Mouse (Mus musculus): ENCODE measurements around the gene Galk1.

Galk1 gene

DNA sequence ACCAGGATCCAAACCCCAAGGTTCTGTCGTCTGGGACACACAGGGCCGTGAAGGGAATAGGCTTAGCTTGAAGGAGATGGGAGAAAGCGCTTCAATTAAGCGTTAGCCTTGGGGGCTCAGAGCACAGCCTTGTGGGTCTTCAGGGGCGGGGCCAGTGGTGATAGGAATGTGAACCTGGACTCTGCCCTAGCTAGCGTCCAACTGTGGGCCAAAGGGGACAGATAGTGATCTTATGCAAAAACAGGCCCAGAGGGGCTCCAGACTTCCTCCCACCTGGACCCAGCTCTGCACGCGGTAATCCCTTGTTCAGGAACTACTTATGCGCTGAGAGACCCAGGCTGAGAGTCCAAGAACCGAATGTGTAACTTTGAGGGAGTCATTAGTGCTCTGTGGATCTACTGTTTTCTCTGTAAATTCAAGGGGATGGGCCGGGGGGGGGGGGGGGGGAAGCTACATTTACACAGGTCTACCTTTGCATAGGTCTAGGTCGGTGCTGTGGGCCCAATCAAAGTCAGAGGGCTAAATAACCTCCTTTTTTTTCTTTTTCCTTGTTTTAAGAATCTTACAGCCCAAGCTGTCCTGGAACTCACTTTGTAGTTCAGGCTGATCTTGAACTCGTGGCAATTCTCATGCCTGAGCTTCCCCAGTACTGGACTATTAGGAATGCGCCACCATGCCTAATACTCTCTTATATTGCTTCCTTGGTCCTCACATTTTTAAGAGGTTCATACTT is 824 bp downstream of the Galk1 start:
- no peak for DNase-seq (ENCODE audit: low spot score)

DNA sequence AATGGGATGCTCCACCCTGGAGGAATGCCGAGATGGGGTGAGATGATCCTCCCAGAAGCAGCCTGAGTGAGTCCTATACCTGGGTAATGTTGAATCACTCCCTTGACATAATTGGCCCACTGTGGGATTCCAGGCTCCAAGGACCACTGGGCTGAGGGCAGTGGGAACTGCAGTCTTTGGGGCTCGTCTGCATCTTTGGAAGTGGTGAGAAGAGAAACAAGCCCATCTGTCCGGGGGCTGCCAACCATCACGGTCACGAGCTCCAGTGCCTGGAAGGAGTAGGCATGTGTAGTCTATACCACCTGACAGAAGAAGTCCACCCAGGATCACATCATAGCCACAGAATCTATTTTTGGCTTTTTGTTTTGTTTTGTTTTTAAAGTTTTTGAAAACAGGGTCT is 1.6 kb downstream of the Galk1 start:
- DNase-seq (ENCODE audit: low spot score), result no peak

DNA sequence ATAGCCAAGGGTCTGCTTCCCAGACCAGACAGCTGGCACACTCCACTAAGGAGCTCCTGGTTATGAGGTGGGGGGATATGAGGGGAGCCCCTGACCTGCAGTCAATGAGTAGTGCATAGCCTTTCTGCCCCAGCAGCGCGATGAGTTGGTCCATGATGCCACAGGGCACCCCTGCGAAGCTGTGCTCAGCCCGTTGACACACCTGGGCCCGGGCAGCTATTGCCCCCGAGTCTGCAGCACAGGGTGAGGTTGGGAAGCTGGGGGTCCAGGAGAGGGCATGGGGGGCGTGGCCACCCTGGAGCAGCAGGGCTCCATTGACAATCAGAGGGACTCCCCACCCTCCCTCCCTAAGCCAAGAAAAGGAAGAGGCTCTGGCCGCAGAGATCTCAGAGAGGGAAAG is 2.4 kb downstream of the Galk1 start:
- no peak for DNase-seq (ENCODE audit: low spot score)

DNA sequence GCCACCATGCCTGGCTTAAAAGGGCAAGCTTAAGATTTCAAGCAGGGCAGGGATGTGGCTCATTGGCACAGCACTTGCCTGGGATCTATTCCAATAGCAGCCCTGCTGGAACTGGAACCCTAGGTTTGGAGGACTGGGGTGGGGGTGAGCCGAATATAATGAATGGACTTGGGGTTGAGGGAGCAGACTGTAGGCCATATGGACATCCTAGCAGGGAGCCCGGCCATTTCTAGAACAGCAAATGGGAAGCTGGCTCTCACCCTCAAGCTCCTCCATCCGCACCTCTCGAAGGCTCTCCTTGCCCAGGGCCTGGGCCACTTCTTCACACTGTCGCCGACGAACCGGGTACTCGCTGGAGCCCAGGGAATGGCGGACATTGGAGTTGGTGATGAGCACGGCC is 2.9 kb downstream of the Galk1 start:
- DNase-seq (ENCODE audit: low spot score), result no peak

DNA sequence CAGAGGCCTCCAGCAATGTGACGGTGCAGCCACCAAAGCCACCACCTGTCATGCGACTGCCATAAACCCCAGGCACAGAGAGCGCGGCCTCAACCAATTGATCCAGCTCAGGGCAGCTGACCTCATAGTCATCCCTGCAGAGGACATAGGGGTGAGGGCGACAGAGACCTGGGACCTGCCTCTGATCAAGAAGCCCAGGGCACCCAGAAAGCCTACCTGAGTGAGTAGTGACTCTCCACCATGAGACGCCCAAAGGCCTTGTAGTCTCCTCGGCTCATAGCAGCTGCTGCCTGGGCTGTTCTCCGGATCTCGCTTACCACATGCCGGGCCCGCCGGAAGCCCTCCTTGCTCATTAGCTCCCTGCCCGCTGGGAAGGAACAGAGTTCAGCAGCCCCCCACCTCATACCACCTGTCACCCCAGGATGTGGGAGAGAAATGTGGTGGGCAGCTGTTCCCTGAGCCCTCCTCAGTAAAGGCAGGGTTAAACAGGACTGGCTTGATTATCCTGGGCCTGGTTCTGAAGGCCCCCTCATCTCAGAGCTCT is 3.6 kb downstream of the Galk1 start:
- DNase-seq (ENCODE audit: low spot score), result no peak

DNA sequence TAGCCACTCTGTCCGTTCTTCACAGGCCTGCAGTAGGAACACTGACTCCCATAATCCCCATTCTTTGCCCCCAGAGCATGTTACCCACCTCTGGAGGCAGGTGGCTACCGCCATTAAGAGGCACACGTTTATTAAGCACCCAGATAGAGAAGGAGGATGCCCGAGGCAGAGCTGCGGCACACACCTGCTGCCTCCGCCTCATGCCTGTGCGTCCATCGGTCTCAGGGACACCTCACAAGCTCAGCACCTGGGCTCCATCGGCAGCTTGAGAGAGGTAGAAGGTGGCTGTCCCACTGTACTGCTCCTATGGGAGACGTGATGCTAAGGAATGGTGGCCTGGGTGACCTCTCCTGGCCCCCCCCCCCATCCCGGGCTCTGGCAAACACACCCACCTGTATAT is 4.1 kb downstream of the Galk1 start:
- no peak for DNase-seq (ENCODE audit: low spot score)

DNA sequence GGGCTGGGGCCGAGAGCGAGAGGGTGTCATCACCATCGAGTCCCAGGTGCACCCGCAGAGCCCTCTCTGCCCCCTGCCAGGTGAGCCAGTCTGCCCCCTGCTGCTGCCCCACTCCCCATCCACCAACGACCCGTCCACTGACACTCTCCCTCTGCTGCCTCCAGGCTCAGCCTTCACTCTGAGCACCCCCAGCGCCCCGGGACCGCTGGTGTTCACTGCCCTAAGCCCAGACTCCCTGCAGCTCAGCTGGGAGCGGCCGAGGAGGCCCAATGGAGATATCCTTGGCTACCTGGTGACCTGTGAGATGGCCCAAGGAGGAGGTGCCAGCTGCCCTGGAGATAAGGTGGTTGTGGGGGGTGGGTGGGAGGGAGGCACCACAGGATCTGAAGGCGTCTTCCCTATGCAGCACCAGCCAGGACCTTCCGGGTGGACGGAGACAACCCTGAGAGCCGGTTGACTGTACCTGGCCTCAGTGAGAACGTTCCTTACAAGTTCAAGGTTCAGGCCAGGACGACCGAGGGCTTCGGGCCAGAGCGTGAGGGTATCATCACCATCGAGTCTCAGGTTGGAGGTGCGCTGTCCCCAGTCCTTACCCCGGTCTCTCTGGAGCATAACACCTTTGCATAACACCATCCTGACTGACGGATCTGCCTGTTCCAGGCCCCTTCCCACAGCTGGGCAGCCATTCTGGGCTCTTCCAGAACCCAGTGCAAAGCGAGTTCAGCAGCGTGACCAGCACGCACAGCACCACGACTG is 5.2 kb downstream of the Galk1 start:
- no peak for DNase-seq (ENCODE audit: low spot score)

DNA sequence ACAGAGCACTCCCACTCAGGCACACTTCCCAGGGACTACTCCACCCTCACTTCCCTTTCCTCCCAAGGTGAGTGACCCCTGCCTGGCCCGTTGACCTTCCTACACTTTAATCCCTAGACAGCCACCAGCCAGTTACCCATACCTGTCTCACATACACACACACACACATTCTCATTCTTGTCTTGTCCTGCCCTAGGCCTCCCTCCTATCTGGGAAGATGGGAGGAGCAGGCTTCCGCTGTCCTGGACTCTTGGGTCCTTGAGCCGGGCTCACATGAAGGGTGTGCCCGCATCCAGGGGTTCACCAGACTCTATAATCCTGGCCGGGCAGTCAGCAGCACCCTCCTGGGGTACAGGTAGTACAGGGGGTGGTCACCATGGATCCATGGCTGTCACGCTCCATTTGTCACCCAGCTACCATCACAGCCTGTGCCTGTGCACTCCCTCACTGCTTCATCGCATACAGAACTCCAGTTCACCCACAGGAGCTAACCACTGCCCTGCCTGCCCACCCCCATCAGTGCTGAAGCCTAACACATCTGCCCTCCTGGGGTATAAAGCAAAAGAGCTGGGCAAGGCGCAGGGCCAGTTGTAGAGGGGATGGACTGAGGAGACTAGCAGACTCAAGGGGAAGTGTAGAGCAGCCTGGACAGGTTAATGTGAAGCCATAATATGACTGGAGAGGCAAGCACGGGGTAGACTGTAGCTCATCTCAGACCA is 6.7 kb downstream of the Galk1 start:
- DNase-seq (ENCODE audit: low spot score), result no peak

DNA sequence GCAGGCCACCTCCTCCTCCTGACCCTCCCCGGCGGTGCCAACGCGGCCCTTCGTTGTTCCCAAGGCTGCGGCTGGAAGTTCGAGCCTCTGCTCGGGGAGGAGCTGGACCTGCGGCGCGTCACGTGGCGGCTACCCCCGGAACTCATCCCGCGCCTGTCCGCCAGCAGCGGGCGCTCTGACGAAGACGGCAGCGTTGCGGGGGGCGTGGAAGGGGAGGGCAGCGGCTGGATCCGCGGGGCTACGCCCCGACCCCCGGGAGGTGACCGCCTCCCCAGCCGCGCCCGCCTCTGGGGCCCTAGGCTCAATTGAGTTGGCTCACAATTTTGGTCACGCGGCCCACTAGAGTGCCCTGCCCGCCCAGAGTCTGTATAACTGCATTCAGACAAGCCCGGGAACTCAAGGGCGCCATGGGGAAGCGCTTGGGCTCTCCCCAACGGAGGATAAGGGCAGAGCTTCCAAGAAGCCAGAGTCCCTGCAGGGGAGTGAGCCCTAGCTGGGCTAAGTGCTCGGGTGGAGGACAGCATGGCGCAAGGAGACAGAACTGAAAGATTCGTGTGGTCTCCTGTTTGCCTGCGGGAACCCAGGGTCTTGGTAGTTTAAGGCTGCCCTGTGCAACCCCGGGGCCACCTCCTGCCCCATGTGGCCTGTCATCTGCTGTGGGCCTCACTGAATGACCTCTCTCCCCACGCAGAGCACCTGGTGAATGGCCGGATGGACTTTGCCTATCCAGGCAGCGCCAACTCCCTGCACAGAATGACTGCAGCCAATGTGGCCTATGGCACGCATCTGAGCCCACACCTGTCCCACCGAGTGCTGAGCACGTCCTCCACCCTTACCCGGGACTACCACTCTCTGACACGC is 7.4 kb downstream of the Galk1 start:
- peak; percentile 79 for DNase-seq (ENCODE audit: low spot score)

DNA sequence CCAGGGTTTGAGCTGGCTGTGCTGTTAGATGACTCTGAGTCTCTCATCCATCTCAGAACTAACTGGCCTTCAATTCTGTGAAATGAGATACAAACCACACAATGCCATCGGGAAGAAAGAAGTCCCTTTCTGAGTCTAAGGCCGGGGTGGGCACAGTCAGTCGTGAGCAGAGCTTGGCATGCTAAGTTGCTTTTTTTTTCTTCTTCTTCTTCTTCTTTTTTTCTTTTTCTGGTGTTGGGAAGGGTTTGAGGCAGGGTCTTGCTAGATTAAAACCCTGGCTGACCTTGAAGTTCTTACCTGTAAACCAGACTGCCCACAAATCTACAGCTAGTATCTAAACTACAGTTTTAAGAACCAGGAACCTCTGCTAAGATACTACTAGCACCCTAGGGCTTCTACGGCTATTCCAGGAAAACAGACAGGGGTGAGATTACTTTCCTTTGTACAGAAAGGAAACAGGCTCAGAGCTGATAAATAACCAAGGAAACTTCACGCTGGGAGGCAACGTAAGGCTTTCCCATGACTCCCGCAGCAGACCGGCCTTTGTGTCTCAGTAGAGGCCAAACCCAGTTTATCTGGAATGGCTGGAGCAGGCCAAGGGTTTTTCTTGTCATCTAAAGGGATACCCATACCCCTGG is 8.2 kb downstream of the Galk1 start:
- DNase-seq (ENCODE audit: low spot score), result no peak

DNA sequence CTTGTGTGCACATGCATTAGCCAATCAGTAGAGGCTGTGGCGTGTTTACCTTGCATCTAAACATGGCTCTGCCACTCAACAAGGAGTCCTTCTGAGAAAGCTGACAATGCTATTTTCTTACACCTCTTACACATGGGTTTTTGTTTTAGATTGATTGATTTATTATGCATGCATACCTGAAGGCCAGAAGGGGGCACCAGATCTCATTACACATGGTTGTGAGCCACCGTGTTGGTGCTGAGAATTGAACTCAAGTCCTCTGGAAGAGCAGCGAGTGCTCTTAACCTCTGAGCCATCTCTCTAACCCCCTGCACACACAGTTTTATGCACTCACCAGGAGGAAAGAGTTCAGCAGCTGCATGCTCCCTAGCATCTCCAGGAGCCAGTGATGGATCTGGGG is 9.6 kb downstream of the Galk1 start:
- no peak for DNase-seq (ENCODE audit: low spot score)

DNA sequence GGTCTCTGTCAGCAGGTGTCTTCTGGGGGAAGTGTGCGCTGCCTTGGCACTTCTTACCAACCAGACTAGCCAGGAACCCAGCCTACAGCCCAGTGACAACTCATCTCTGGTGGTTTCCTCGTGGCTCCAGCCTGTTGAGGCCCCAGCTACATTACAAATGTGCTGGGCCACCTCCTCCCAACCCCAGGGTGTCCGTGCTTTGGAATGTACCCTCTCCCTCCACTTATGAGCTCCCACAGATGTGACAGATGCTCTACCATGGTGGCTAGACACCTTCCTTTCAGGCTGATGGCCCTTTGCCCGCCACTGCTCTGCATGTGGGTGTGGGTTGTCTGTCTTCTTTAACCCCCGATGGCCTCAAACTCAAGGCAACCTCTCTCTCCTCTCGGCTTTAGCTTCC is 10.8 kb downstream of the Galk1 start:
- DNase-seq (ENCODE audit: low spot score), result no peak

DNA sequence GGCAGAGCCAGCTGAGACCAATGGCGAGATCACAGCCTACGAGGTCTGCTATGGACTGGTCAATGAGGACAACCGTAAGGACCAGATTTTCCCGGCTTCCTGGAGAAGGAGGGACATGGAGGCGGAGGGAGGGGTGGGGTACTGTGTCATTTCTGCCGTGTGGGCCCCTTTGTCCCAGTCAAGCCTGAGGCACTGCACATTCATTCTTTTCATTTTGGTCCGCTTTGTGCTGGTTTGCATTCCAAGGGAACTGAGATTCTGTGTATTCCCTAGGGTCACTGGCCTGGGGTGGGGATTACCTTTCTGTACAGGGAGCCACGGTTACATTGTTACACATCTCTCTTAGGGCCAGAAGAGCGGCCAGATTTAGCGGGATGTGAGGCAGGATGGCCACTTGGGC is 11.9 kb downstream of the Galk1 start:
- DNase-seq (ENCODE audit: low spot score), result no peak

DNA sequence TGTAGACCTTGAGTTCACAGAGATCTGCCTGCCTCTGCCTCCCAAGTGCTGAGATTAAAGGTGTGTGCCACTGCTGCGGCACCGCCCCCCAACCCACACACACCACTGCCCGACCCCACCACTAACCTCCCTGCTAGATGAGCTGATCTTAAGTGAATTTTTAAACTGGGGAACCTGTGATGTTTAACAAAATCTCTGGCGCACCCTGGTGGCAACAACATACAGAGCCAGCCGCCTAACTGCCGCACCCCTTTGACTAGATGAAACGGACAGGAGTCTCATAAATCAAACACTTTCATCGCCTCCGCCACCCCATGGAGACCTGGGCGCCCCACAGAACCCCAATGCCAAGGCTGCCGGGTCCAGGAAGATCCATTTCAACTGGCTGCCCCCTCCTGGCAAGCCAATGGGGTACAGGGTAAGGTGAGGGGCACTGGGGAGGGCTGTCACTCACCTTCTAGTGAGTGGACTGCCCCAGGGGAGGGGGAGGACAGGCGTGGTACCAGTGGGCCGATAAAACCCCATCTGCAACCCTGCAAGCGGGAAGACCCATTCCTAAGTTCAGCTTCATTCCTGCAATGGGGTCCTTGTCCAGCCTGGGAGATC is 12.9 kb downstream of the Galk1 start:
- peak; percentile 71 for DNase-seq (ENCODE audit: low spot score)

DNA sequence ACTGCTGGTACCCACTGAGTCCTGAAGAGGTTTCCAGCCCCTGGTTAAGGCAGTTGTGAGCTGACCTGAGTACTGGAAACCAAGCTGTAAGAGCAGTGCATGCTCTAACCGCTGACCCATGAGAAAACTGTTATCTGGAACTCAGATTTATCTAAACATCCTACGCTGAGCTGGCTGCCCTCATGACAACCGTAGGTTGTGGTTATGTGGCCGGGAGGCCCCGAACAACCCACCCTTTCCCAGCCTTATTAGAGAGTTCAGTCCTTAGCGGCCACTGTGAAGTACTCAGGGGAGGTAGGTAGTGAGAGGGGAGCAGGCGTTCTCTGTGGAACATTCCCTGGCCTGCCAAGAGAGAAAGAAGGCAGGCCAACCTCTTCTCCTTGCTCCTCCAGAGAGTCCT is 13.5 kb downstream of the Galk1 start:
- no peak for DNase-seq (ENCODE audit: low spot score)

DNA sequence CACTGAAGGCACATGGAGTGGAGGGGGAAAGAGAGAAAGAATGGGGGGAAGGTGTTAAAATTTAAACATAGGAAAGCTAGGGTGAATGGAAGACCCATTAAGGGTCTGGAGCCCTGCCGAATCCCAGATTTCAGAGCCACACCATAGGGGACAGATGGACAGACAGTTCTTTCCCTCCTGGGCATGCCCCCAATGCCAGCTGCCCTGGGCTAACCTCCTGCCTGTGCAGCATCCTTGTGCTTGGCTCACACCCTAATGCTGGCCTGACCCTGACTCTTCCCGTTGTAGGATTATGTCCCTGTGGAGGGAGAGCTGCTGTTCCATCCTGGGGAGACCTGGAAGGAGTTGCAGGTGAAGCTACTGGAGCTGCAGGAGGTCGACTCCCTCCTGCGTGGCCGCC is 14.9 kb downstream of the Galk1 start:
- DNase-seq (ENCODE audit: low spot score), result no peak

DNA sequence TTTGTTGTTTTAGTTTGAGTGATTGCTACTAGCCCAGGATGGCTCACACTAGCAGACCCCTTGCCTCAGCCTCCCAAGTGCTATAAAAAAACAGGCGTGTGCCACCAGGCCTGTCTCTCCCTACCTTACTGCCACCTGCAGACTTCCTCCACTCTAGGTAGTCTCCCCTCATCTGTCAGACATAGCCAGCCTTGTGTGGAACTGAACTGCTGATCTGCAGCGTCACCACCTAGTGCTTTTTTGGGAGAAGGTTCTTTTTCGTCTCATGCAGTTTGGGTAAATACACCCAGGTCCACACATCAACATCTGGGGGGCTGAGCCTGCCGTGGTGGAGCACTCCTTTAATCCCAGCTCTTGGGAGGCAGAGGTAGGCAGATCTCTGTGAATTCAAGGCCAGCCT is 15.5 kb downstream of the Galk1 start:
- no peak for DNase-seq (ENCODE audit: low spot score)

DNA sequence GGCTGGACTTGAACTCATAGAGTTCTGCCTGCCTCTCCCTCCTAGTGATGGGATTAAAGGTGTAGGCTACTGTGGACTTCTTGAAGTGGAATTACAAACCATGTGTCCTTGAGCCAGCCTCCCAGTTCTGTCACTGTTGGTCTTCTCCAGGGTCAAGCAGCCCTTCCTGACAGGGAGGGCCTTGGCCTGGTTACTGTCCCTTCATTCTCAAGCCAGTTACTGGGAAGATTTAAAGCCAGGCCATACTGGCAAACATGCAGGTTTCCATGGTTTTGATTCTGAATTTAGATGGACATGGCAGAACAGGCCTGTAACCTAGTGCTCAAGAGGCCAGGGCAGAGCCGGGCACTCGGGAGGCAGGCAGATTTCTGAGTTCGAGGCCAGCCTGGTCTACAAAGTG is 17.3 kb downstream of the Galk1 start:
- no peak for DNase-seq (ENCODE audit: low spot score)

DNA sequence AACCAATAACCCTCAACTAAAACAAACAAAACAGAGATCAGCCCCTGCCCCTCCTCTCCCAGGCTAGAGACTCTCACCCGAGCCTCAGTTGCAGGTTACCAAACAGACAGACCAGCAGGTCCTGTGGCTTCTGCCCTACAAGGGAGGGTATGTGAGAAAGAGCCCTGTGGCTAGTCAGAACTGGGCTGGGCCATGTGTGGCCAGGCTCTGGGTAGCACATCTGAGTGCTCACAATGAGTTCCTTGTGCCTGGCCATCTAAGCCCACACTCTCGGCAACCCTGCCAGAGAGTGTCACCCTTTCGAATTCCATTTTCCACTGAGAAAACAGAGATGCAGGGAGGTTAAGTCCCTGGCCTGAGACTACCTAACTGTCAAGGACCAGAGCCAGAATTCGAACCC is 20.4 kb downstream of the Galk1 start:
- no peak for DNase-seq (ENCODE audit: low spot score)

DNA sequence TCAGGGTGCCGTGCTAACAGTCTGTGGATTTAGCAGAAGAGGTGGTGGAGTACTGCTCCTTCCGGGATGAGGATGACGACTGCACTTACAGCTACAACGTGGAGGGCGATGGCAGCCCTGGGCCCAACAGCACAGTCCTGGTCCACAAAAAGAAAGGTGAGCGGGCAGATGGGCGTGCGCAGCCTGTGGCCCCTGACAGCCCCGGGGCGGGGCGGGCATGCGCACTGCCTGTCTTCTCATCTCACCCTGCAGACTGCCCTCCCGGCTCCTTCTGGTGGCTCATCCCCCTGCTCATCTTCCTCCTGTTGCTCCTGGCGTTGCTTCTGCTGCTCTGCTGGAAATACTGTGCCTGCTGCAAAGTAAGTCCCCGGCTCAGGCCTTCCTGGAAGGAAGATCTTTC is 22.8 kb downstream of the Galk1 start:
- no peak for DNase-seq (ENCODE audit: low spot score)

DNA sequence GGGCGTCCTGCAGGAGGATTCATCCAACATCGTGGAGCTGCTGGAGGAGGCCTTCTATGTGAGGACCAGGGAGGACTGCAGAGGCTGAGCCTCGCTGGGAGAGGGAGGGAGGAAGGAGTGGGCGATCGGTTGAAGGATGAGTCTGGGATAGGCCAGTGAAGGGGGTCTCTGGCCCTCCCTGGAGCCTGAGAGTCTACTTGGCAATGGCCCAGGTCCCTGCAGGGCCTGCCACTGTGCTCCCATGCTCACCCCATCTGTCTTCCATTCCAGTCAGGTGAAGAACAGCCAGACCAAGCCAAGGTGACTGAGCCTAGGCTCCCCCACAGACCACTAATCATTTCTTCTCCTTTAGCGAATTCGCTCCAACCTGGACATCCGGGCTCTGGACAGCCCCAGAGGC is 29.2 kb downstream of the Galk1 start:
- DNase-seq (ENCODE audit: low spot score), result no peak

Measured in lung, postnatal 25 days (tissue).